Mouse (Mus musculus) midbrain, embryonic 10.5 days (tissue): ENCODE results near the gene Mymx. TPM values are rescaled to one million over a fixed set of nuclear protein-coding genes. Genes with fewer than 3 reads are reported as not detected.
"Not testable (repeated sequence)": the region's sequence is repeated elsewhere in the genome, so short reads cannot be mapped to it uniquely, and the experiment has no call there.

Experiments used
- DNase-seq: peaks from one replicate; pipeline ENCODE4 v3.0.0-alpha.2; 2017; ENCODE audit warnings: low spot score
- H3K27ac ChIP-seq: fragments of 300-500 bp; sonication (generic); replicated peaks from 2 replicates; pipeline ENCODE4 v1.5.1; 2016; ENCODE audit warnings: mild to moderate bottlenecking
- H3K27me3 ChIP-seq: fragments of 300-500 bp; sonication (generic); 2 replicates; pipeline ENCODE4 v1.6.1; 2016; ENCODE audit warnings: low read depth, mild to moderate bottlenecking; ENCODE audit not compliant: poor library complexity, severe bottlenecking
- H3K36me3 ChIP-seq: fragments of 300-500 bp; sonication (generic); 2 replicates; pipeline ENCODE4 v1.6.1; 2016; ENCODE audit warnings: mild to moderate bottlenecking, moderate library complexity
- H3K4me1 ChIP-seq: fragments of 300-500 bp; sonication (generic); 2 replicates; pipeline ENCODE4 v1.6.1; 2016
- H3K4me3 ChIP-seq: fragments of 300-500 bp; sonication (generic); 2 replicates; pipeline ENCODE4 v1.5.1; 2016; ENCODE audit warnings: mild to moderate bottlenecking, moderate library complexity
- H3K9me3 ChIP-seq: fragments of 300-500 bp; sonication (generic); replicated peaks from 2 replicates; pipeline ENCODE4 v1.6.1; 2016; ENCODE audit warnings: mild to moderate bottlenecking
- WGBS: fragments of 180-500 bp; shearing (Covaris S2); methylation state at CpG from one replicate; pipeline ENCODE4 v1.1.7; 2016; 5-methylcytosine and 5-hydroxymethylcytosine counted together
- polyA plus RNA-seq: library from polyadenylated mRNA; unstranded; fragments of >200 nt; fragmentation: Nextera tagmentation; extraction: Ambion mirVana; gene quantifications from 2 replicates; pipeline ENCODE4 v1.2.1, GENCODE M21; 2016

Mymx gene
- polyA plus RNA-seq, 1 experiment from 2014 or later, result 0.39 TPM

GRCm38 (mm10) chr17:45623425-45623824 lies 21.5 kb upstream of the Mymx start:
- not testable (repeated sequence) for H3K27ac ChIP-seq
- H3K4me1 ChIP-seq, result peaks cover 31% of the 10 kb centered on the region
- 92% methylated on average over 8 of the region's 8 CpGs for WGBS

GRCm38 (mm10) chr17:45619386-45620256 lies 17.7 kb upstream of the Mymx start:
- no peaks in the 10 kb centered on the region for H3K9me3 ChIP-seq
- H3K36me3 ChIP-seq, result no peaks in the 10 kb centered on the region
- 29% methylated on average over 20 of the region's 20 CpGs for WGBS
- peak overlapping the region; percentile 39 for H3K4me3 ChIP-seq
- no peaks in the 10 kb centered on the region for H3K27me3 ChIP-seq
- peak overlapping the region; percentile 77 for H3K27ac ChIP-seq
- DNase-seq, result no peak
- H3K4me1 ChIP-seq, result peaks cover 16% of the 10 kb centered on the region

More at GRCm38 (mm10) chr17:45623425-45623824, 21.5 kb upstream of the Mymx start:
- not testable (repeated sequence) for H3K9me3 ChIP-seq, H3K4me3 ChIP-seq, H3K36me3 ChIP-seq, H3K27me3 ChIP-seq, DNase-seq

DNA sequence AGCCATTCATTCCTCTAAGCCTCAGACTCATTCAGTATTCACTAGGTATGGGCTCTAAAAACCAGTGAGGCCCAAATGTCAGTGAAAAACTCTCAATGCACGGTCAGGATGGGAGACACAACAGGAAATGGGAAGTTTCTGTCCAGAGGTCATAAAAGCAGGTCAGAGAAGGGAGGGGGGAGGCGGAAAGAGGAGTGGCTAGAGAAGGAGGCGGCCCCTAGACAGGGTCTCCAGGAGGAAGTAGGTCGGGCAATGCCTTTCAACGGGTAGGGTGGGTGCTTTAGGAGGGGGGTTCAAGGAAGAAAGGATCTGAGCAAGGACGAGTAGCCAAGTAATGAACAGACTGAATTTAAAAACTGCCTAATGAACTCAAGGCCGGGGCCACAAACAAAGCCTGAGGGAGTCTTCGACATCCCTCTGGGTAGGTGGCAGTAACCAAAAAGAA lies 17.1 kb upstream of the Mymx start:
- H3K36me3 ChIP-seq, result no peaks in the 10 kb centered on the region
- H3K27me3 ChIP-seq, result no peaks in the 10 kb centered on the region
- H3K4me1 ChIP-seq, result peaks cover 16% of the 10 kb centered on the region
- WGBS, result 9% methylated on average over 8 of the region's 8 CpGs
- H3K27ac ChIP-seq, result peak overlapping the region; percentile 77
- H3K4me3 ChIP-seq, result peak overlapping the region; percentile 39
- DNase-seq, result peak; percentile 48
- no peaks in the 10 kb centered on the region for H3K9me3 ChIP-seq

- Histone ChIP-seq H3K27ac (no peak overlapping the region), H3K36me3 (no peaks in the 10 kb centered on the region), H3K27me3 (no peaks in the 10 kb centered on the region), H3K4me1 (peaks cover 16% of the 10 kb centered on the region), H3K4me3 (no peak overlapping the region), H3K9me3 (no peaks in the 10 kb centered on the region)
- no peak for DNase-seq
- 92% methylated on average over 6 of the region's 6 CpGs for WGBS
Measured at GRCm38 (mm10) chr17:45617655-45618054, 15.8 kb upstream of the Mymx start.

GRCm38 (mm10) chr17:45616679-45617078 lies 14.8 kb upstream of the Mymx start:
- H3K27me3 ChIP-seq, result no peaks in the 10 kb centered on the region
- no peaks in the 10 kb centered on the region for H3K9me3 ChIP-seq
- no peak overlapping the region for H3K27ac ChIP-seq
- WGBS, result 85% methylated on average over 3 of the region's 3 CpGs
- DNase-seq, result no peak
- H3K36me3 ChIP-seq, result no peaks in the 10 kb centered on the region
- H3K4me3 ChIP-seq, result no peak overlapping the region
- peaks cover 16% of the 10 kb centered on the region for H3K4me1 ChIP-seq

DNA sequence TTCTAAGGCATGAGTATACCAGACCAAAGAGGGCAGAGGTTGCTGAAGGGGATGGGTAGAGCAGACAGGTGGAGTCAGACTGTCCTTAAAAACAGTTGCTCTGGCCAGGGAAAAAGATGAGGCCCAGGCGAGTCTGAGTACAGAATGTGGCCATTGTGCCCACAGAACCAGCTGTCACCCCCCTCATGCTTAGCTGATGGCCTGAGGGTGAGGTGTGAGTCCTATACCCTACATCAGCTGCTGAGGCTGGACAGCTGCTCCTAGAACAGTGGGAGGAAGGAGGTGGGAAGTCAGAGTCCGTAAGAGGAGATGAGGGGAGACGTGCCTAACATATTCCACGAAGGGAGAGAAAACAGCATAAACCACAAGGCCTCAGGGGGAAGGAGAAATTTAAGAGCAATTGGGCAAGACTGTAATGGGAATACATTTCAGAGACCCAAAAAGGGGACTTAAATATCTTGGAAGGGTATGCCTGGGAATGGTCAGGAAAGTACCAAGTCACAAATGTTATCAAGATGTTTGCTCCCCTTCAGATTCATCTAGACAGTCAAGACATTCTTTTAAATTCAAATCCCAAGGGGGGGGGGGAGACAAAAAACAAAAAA lies 14.2 kb upstream of the Mymx start:
- peaks cover 17% of the 10 kb centered on the region for H3K4me1 ChIP-seq
- H3K27ac ChIP-seq, result no peak overlapping the region
- 77% methylated on average over 4 of the region's 4 CpGs for WGBS
- no peaks in the 10 kb centered on the region for H3K36me3 ChIP-seq
- no peak overlapping the region for H3K4me3 ChIP-seq
- H3K27me3 ChIP-seq, result no peaks in the 10 kb centered on the region
- H3K9me3 ChIP-seq, result no peaks in the 10 kb centered on the region
- no peak for DNase-seq

- Histone ChIP-seq H3K9me3 (no peaks in the 10 kb centered on the region), H3K4me3 (no peak overlapping the region), H3K36me3 (no peaks in the 10 kb centered on the region), H3K27me3 (no peaks in the 10 kb centered on the region), H3K4me1 (peaks cover 13% of the 10 kb centered on the region), H3K27ac (no peak overlapping the region)
- 89% methylated on average over 7 of the region's 7 CpGs for WGBS
- no peak for DNase-seq
Measured at GRCm38 (mm10) chr17:45612921-45613320, 11.0 kb upstream of the Mymx start.

DNA sequence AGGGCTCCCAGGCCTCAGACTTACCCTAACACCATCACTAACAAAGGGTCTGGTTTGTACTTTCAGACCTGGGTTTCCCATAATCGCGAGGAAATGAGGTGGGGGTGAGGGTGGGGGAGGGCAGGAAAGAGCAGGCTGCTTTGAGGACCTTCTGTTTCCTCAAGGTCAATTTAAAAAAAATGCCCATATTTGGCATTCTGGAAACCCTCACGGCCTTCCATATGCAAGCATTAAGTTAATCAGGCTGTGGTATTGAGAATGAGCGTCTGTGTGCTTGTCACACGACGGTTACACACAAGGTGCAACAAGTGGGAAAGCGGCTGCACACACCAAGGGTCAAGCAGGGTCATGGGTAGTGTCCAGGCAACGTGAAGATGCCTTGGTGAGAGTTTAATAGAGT lies 10.1 kb upstream of the Mymx start:
- Histone ChIP-seq H3K36me3 (no peaks in the 10 kb centered on the region), H3K27ac (no peak overlapping the region), H3K4me3 (no peak overlapping the region), H3K9me3 (no peaks in the 10 kb centered on the region; the same call in 1 of the 2 replicates), H3K4me1 (peaks cover 13% of the 10 kb centered on the region), H3K27me3 (no peaks in the 10 kb centered on the region)
- 87% methylated on average over 8 of the region's 8 CpGs for WGBS
- DNase-seq, result no peak

DNA sequence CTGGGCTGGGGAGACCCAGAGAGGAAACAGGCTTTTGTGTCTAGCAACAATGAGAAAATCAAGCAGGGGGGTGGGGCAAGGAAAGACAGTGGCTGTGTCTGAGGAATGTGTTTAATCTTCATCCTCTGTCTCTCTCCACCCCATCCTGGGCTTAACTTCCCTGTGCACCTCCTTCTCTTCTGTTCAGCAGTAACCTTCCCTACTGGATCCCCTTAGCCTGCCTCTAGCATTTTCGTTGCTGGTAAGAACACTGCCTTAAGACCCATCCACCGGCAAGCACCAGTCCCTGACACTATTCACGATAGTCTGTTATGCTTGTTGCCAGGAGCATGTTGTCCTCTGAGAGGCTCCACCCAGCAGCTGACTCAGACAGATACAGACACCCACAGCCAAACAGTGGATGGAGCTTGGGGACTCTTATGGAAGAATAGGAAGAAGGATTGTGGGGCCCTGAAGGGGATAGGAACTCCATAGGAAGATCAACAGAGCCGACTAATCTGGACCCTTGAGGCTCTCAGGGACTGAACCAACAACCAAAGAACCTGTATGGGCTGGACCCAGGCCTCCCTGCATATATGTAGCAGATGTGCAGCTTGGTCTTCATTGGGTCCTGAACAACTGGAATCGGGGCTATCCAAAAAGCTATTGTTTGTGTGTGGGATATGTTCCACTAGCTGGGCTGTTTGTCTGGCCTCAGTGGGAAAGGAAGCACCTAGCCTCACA lies 8.4 kb upstream of the Mymx start:
- no peak for DNase-seq
- no peaks in the 10 kb centered on the region for H3K27me3 ChIP-seq
- peaks cover 13% of the 10 kb centered on the region for H3K4me1 ChIP-seq
- no peak overlapping the region for H3K4me3 ChIP-seq
- H3K9me3 ChIP-seq, result no peaks in the 10 kb centered on the region; the same call in 1 of the 2 replicates
- H3K36me3 ChIP-seq, result no peaks in the 10 kb centered on the region
- H3K27ac ChIP-seq, result peak overlapping the region; percentile 72
- WGBS, result 30% methylated on average over 5 of the region's 5 CpGs

DNA sequence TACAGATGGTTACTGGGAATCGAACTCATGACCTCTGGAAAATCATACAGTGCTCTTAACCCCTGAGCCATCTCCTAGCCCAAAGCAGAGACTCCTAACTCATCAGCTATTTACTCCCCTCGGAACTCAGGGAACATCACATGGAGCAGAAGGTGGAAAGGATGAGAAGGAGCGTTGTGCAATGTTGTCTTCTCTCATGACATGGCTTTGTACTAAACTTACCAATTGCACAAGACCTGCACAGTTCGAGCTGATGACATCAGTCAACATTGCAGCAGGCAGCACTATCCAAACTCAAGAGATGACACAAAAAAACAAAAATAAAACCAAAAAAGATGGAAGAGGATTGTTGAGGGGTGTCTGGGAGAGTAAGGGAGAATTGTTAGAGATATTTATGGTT lies 6.5 kb upstream of the Mymx start:
- no peak for DNase-seq
- H3K27me3 ChIP-seq, result no peaks in the 10 kb centered on the region
- H3K9me3 ChIP-seq, result no peaks in the 10 kb centered on the region; the same call in 1 of the 2 replicates
- H3K4me1 ChIP-seq, result peaks cover 13% of the 10 kb centered on the region
- WGBS, result 91% methylated on average over 4 of the region's 4 CpGs
- no peak overlapping the region for H3K4me3 ChIP-seq
- no peak overlapping the region for H3K27ac ChIP-seq
- no peaks in the 10 kb centered on the region for H3K36me3 ChIP-seq

DNA sequence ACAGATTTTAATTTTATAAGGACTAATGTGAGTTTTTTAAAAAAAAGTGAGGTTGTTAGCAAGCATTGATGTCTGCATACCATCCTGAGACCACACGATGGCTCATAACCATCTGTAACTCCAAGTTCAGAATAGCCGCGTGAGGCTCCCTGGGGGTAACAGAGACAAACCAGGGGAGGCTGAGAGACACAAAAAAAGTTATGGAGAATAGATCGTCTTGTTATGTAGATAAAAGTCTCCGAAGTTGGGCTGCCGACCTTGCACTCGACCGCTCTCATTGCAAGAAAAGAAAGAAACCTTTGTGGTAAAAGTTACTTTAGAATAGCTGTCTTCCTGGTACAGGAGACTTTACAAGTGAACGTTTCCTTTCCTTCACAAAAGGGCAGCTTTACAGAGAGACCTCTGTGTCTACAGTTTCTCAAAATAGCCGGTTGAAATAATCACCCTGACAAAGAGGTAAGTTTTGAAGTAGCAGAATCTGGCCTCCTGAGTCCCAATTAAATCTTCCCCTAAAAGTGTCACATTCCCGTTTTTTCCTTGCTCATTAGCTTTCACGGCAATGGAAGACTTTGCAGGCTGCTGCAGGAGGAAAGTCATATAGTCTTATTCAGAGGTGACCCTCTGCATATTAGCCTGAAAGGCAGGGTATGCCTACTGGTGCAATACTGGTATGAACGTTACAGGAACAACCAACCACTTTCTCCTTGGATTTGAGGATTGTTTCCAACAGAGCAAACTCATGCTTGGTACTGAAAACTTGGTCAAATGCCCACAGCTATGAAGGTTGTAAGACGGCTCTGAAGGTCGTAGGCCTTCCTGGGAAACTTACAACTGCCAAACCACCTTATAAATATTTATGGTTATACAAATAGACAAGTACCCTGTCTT lies 5.3 kb upstream of the Mymx start:
- DNase-seq, result no peak
- no peak overlapping the region for H3K4me3 ChIP-seq
- no peaks in the 10 kb centered on the region for H3K36me3 ChIP-seq
- H3K27ac ChIP-seq, result no peak overlapping the region
- H3K4me1 ChIP-seq, result peaks cover 15% of the 10 kb centered on the region
- peaks cover 7% of the 10 kb centered on the region for H3K27me3 ChIP-seq
- H3K9me3 ChIP-seq, result no peaks in the 10 kb centered on the region; the same call in 1 of the 2 replicates
- WGBS, result 89% methylated on average over 15 of the region's 15 CpGs

DNA sequence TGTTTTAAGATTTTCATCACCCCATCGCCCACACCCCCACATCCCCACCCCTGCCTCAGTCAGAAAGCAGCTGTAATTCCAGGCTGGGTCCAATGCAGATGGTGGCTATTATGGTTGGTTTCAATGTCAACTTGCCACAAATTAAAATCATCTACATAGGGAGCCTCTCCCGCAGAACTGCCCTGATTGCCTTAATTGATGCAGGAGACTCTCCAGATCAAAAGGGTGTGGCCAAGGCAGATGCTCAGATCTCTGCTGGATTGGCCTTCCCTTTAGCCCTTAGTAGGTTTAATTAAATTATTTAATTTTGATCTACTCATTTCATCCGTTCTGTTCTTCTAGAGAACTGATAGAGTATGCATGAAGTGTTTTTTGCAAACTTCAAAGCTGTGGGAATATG lies 1.1 kb upstream of the Mymx start:
- H3K4me3 ChIP-seq, result no peak overlapping the region
- no peaks in the 10 kb centered on the region; the same call in 1 of the 2 replicates for H3K9me3 ChIP-seq
- no peak overlapping the region for H3K27ac ChIP-seq
- no peak for DNase-seq
- WGBS, result 87% methylated on average over 3 of the region's 3 CpGs
- peaks cover 50% of the 10 kb centered on the region for H3K27me3 ChIP-seq
- no peaks in the 10 kb centered on the region for H3K36me3 ChIP-seq
- H3K4me1 ChIP-seq, result peaks cover 36% of the 10 kb centered on the region
